Mouse (Mus musculus): ENCODE measurements around the gene Uts2. TPM values are rescaled to one million over a fixed set of nuclear protein-coding genes. Genes with fewer than 3 reads are reported as not detected.

The Uts2 gene
- total and polyA plus RNA-seq, 3 experiments, result not detected

DNA sequence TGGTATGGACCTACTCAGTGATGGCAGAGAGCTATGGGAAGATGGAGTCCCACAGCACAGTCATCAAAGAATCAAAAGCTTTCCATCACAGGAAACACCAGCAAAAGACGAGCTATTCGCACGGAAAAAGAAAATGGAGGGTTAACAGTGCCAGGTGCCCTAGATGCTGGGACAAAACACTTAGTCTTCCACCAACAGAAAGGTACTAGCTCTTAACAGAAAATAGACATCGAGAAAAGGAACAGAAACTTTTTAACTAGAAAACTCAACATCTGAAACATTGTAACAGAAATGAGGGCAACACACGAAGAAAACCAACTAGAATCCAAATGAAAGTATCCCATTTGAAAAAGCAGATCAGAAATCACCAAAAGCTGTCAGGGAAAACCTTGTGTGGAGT, 16.7 kb upstream of the Uts2 start:
- TF ChIP-seq MXI1 (IDR thresholded peaks at IDR 0.05; ENCODE audit: low read depth, low read length), result no peak
- no peak for TF ChIP-seq MEF2A (IDR thresholded peaks at IDR 0.05; ENCODE audit: extremely low read depth, insufficient replicate concordance, low read depth, low read length, poor library complexity, severe bottlenecking)
- no peaks in the 10 kb centered on the region; a peak in 2 of 4 replicates for H3K27me3 ChIP-seq (ENCODE audit: control insufficient read depth in 1 of 2, insufficient read depth in 2 of 2, low read length in 2 of 2)
- H3K36me3 ChIP-seq (ENCODE audit: control insufficient read depth in 1 of 2, insufficient read depth in 2 of 2, low read length in 2 of 2), result no peaks in the 10 kb centered on the region
- H3K9ac ChIP-seq (ENCODE audit: control insufficient read depth, low read depth, low read length, poor library complexity, severe bottlenecking), result no peak overlapping the region
- no peaks in the 10 kb centered on the region for H3K9me3 ChIP-seq (replicated peaks; ENCODE audit: insufficient read depth, low read length)
- no peak overlapping the region for H3K27ac ChIP-seq (ENCODE audit: control insufficient read depth, low read depth, low read length)
- H3K4me1 ChIP-seq (ENCODE audit: control insufficient read depth in 1 of 2, insufficient read depth in 2 of 2, low read length in 2 of 2), result no peaks in the 10 kb centered on the region
- no peak for DNase-seq (ENCODE audit: low read depth, low spot score)
- no peak overlapping the region for H3K4me3 ChIP-seq (ENCODE audit: control insufficient read depth in 1 of 2, insufficient read depth in 1 of 2, low read depth in 2 of 2, low read length in 2 of 2)
- H3K79me2 ChIP-seq (ENCODE audit: control insufficient read depth, insufficient read depth, low read length, poor library complexity), result no peaks in the 10 kb centered on the region

DNA sequence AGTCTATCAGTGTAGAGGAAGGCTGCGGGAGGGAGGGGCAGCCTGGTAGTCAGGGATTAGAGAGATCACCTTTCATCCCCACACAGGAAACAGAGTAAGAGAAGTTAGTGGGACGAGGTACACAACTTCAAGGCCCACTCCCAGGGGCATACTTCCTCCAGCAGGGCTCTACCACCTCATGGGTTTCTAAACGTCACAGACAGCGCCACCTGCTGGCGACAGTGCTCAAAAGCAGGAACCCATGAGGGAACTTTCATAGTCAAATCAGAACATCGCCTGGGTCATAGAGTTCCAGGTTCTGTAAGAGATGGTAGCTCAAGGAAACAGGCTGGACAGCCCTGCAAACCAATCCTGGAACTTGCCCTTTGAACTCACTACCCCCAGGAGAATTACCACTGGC, 6.7 kb upstream of the Uts2 start:
- Histone ChIP-seq H3K9me3 (replicated peaks; ENCODE audit: insufficient read depth, low read length) (no peaks in the 10 kb centered on the region), H3K4me3 (ENCODE audit: control insufficient read depth in 1 of 2, insufficient read depth in 1 of 2, low read depth in 2 of 2, low read length in 2 of 2) (no peak overlapping the region), H3K9ac (ENCODE audit: control insufficient read depth, low read depth, low read length, poor library complexity, severe bottlenecking) (no peak overlapping the region), H3K4me1 (ENCODE audit: control insufficient read depth in 1 of 2, insufficient read depth in 2 of 2, low read length in 2 of 2) (no peaks in the 10 kb centered on the region), H3K27ac (ENCODE audit: control insufficient read depth, low read depth, low read length) (no peak overlapping the region), H3K79me2 (ENCODE audit: control insufficient read depth, insufficient read depth, low read length, poor library complexity) (no peaks in the 10 kb centered on the region), H3K27me3 (ENCODE audit: control insufficient read depth in 1 of 2, insufficient read depth in 2 of 2, low read length in 2 of 2) (no peaks in the 10 kb centered on the region), H3K36me3 (ENCODE audit: control insufficient read depth in 1 of 2, insufficient read depth in 2 of 2, low read length in 2 of 2) (no peaks in the 10 kb centered on the region)
- peak; percentile 57 for DNase-seq (ENCODE audit: low read depth, low spot score)
- TF ChIP-seq RAD21 (IDR thresholded peaks at IDR 0.05; ENCODE audit: low read depth, low read length), result peak; percentile 9
- TF ChIP-seq ZKSCAN1 (IDR thresholded peaks at IDR 0.05; ENCODE audit: low read depth, low read length), result no peak
- TF ChIP-seq CTCF (IDR thresholded peaks at IDR 0.05 in 2 of 3, conservative IDR thresholded peaks at IDR 0.05 in 1 of 3; ENCODE audit: control insufficient read depth in 1 of 3, insufficient read depth in 1 of 3, low read depth in 2 of 3, low read length in 3 of 3, poor library complexity in 1 of 3, severe bottlenecking in 1 of 3), result peak; percentile 53 to 83 (median 59)
- TF ChIP-seq POLR2AphosphoS2 (IDR thresholded peaks at IDR 0.05; ENCODE audit: low read length), result no peak
- TF ChIP-seq NRF1 (IDR thresholded peaks at IDR 0.05; ENCODE audit: insufficient read depth, low read depth, low read length, poor library complexity, severe bottlenecking), result no peak
- TF ChIP-seq SMC3 (IDR thresholded peaks at IDR 0.05; ENCODE audit: low read depth, low read length), result peak; percentile 32
- TF ChIP-seq ELF1 (IDR thresholded peaks at IDR 0.05; ENCODE audit: low read depth, low read length), result no peak
- TF ChIP-seq UBTF (IDR thresholded peaks at IDR 0.05; ENCODE audit: borderline replicate concordance, insufficient read depth, low read depth, low read length), result no peak
- no peak for TF ChIP-seq GATA1 (IDR thresholded peaks at IDR 0.05; ENCODE audit: low read depth, low read length)

DNA sequence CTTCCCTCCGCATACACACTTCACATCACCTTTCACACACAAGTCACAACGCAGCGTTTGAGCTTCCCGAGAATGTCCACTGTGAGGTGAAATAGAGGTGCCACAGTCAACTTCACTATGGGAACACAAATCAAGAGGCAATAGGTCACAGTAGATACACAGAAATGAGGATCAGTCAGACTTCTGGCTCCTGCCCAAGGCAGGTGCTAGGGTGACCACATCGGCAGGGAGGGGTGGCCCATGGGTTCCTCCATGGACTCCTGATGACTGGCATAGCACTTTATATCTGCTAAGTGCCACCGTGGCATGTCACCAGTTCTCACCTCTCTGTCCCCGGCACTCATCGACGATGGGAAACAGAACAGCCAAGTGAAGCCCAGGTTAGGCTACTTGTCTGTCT, 1.7 kb downstream of the Uts2 start:
- no peak for TF ChIP-seq MAFK (IDR thresholded peaks at IDR 0.05; ENCODE audit: borderline replicate concordance, low read depth, low read length)
- no peak for TF ChIP-seq CTCF (IDR thresholded peaks at IDR 0.05 in 2 of 3, conservative IDR thresholded peaks at IDR 0.05 in 1 of 3; ENCODE audit: control insufficient read depth in 1 of 3, insufficient read depth in 1 of 3, low read depth in 2 of 3, low read length in 3 of 3, poor library complexity in 1 of 3, severe bottlenecking in 1 of 3)
- TF ChIP-seq GATA1 (IDR thresholded peaks at IDR 0.05; ENCODE audit: low read depth, low read length), result no peak
- no peak for TF ChIP-seq GABPA (IDR thresholded peaks at IDR 0.05; ENCODE audit: low read depth, low read length)
- TF ChIP-seq MAZ (IDR thresholded peaks at IDR 0.05; ENCODE audit: low read depth, low read length), result no peak
- no peak for TF ChIP-seq RCOR1 (IDR thresholded peaks at IDR 0.05; ENCODE audit: low read depth, low read length)
- no peak for TF ChIP-seq ZC3H11A (IDR thresholded peaks at IDR 0.05; ENCODE audit: low read depth, low read length)

More for the DNA sequence above, 1.7 kb downstream of the Uts2 start:
- Histone ChIP-seq H3K4me1 (ENCODE audit: control insufficient read depth in 1 of 2, insufficient read depth in 2 of 2, low read length in 2 of 2) (no peaks in the 10 kb centered on the region), H3K36me3 (ENCODE audit: control insufficient read depth in 1 of 2, insufficient read depth in 2 of 2, low read length in 2 of 2) (no peaks in the 10 kb centered on the region), H3K27ac (ENCODE audit: control insufficient read depth, low read depth, low read length) (no peak overlapping the region), H3K9ac (ENCODE audit: control insufficient read depth, low read depth, low read length, poor library complexity, severe bottlenecking) (no peak overlapping the region), H3K79me2 (ENCODE audit: control insufficient read depth, insufficient read depth, low read length, poor library complexity) (no peaks in the 10 kb centered on the region), H3K27me3 (ENCODE audit: control insufficient read depth in 1 of 2, insufficient read depth in 2 of 2, low read length in 2 of 2) (no peaks in the 10 kb centered on the region), H3K4me3 (ENCODE audit: control insufficient read depth in 1 of 2, insufficient read depth in 1 of 2, low read depth in 2 of 2, low read length in 2 of 2) (no peak overlapping the region), H3K9me3 (replicated peaks; ENCODE audit: insufficient read depth, low read length) (no peaks in the 10 kb centered on the region)
- no peak for DNase-seq (ENCODE audit: low read depth, low spot score)
